Mouse (Mus musculus): Measurements from ENCODE around the gene 4632433K11Rik. TPM values are rescaled to one million over a fixed set of nuclear protein-coding genes. Genes with fewer than 3 reads are reported as not detected.
"Not testable (repeated sequence)": the region's sequence is repeated elsewhere in the genome, so short reads cannot be mapped to it uniquely, and the experiment has no call there.

The 4632433K11Rik gene
- polyA plus RNA-seq, 1 experiment from 2014 or later = not detected

DNA sequence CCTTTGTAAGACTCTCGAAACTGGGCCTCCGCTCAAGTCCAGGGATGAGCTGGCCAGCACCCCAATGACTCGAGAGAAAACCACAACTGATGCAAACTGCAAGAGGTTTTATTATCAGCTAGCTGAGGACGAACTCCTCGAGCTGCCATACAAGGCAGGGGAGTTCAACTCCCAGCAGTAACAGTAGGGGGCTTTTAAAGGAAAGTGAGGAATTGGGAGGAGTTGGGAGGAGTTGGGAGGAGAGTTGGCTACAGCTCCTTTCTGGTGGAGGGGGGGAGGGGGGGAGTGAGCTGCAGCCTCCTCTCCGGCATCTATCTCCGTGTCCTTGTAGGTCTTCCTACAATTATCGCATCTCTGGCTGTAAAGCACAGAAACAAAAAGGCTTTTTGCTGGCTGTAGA is 31.0 kb upstream of the 4632433K11Rik start:
- not testable (repeated sequence) for H3K9ac ChIP-seq (ENCODE audit: low read depth, low read length); H3K4me1 ChIP-seq (ENCODE audit: control insufficient read depth, insufficient read depth, low read depth, low read length); H3K27ac ChIP-seq (ENCODE audit: low read depth, low read length); H3K9me3 ChIP-seq (ENCODE audit: control insufficient read depth, low read length); ATAC-seq; H3K27me3 ChIP-seq (replicated peaks; ENCODE audit: control insufficient read depth, insufficient read depth, low read length); H3K4me2 ChIP-seq (ENCODE audit: low read length); H3K4me3 ChIP-seq (ENCODE audit: low read length)
- peaks cover 11% of the 10 kb centered on the region; the same call in 1 of the 2 replicates for H3K36me3 ChIP-seq (ENCODE audit: control insufficient read depth, insufficient read depth, low read length)
- 63% methylated on average over 8 of the region's 8 CpGs for whole genome bisulfite sequencing

DNA sequence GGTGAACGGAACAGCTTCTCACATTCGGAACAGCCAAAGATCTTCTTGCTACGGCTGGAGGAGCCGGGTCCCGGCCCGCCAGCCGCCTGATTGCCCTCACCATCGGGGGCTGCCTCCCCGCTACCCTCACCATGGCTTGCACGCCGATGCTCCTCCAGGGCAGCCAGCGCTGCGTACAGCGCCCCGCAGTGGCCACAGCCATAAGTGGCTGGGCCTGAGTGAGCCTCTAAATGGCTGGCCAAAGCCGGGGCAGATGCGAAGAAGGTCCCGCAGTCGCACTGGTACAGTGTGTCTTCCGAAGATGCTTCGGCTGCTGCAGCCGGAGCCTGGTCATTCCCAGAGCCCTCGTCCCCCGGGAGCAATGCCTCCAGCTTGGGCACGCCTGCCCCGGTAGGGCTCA is 25.7 kb upstream of the 4632433K11Rik start:
- Histone ChIP-seq H3K4me3 (ENCODE audit: low read length) (no peak overlapping the region), H3K9ac (ENCODE audit: low read depth, low read length) (no peak overlapping the region), H3K36me3 (ENCODE audit: control insufficient read depth, insufficient read depth, low read length) (peaks cover 51% of the 10 kb centered on the region), H3K4me1 (ENCODE audit: control insufficient read depth, insufficient read depth, low read depth, low read length) (no peaks in the 10 kb centered on the region), H3K4me2 (ENCODE audit: low read length) (no peak overlapping the region), H3K27ac (ENCODE audit: low read depth, low read length) (no peak overlapping the region), H3K9me3 (ENCODE audit: control insufficient read depth, low read length) (no peaks in the 10 kb centered on the region), H3K27me3 (replicated peaks; ENCODE audit: control insufficient read depth, insufficient read depth, low read length) (no peaks in the 10 kb centered on the region)
- 96% methylated on average over 25 of the region's 26 CpGs for WGBS
- ATAC-seq = no peak

DNA sequence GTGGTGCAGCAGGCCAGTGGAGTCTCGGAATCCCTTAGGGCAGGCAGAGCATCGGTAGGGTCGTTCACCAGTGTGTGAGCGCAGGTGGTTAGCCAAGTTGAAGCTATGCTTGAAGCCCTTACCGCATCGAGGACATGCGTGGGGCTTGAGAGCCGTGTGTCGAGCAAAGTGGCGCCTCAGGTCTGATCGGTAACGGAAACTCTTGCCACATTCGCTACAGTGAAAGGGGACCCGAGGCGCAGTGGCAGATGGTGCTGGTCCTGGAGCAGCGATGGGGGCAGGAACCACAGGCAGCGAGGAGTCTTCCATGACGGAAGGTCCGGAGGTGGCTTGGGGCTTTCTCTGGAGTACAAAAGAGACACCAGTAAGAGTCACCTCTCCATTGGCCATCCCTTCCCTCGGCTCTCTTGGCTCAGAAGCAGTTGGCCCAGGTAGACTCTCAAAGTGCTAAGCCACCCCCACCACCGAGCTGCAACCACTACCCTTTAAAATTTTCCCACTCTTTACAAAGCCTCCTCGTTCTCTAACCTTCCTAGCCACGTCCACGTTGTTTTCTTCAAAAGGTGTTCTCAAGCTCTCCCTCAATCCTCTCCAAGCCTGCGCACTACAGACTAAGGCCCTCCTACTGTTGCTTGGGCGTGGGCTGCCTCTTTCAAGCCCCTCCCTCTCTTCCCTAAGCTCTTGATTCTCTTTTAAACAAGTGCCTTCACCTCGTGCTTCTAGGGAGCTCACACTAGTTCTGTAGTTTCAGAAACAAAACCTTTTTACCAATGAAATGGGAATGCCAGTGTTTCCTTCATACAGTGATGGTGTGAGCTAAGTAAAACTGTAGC is 21.0 kb upstream of the 4632433K11Rik start:
- H3K4me1 ChIP-seq (ENCODE audit: control insufficient read depth, insufficient read depth, low read depth, low read length) = peaks cover 8% of the 10 kb centered on the region
- no peaks in the 10 kb centered on the region for H3K27me3 ChIP-seq (replicated peaks; ENCODE audit: control insufficient read depth, insufficient read depth, low read length)
- no peaks in the 10 kb centered on the region for H3K9me3 ChIP-seq (ENCODE audit: control insufficient read depth, low read length)
- H3K36me3 ChIP-seq (ENCODE audit: control insufficient read depth, insufficient read depth, low read length) = peaks cover 40% of the 10 kb centered on the region
- H3K4me2 ChIP-seq (ENCODE audit: low read length) = no peak overlapping the region
- no peak overlapping the region for H3K27ac ChIP-seq (ENCODE audit: low read depth, low read length)
- H3K4me3 ChIP-seq (ENCODE audit: low read length) = no peak overlapping the region
- H3K9ac ChIP-seq (ENCODE audit: low read depth, low read length) = no peak overlapping the region
- ATAC-seq = no peak
- 92% methylated on average over 27 of the region's 27 CpGs for WGBS

DNA sequence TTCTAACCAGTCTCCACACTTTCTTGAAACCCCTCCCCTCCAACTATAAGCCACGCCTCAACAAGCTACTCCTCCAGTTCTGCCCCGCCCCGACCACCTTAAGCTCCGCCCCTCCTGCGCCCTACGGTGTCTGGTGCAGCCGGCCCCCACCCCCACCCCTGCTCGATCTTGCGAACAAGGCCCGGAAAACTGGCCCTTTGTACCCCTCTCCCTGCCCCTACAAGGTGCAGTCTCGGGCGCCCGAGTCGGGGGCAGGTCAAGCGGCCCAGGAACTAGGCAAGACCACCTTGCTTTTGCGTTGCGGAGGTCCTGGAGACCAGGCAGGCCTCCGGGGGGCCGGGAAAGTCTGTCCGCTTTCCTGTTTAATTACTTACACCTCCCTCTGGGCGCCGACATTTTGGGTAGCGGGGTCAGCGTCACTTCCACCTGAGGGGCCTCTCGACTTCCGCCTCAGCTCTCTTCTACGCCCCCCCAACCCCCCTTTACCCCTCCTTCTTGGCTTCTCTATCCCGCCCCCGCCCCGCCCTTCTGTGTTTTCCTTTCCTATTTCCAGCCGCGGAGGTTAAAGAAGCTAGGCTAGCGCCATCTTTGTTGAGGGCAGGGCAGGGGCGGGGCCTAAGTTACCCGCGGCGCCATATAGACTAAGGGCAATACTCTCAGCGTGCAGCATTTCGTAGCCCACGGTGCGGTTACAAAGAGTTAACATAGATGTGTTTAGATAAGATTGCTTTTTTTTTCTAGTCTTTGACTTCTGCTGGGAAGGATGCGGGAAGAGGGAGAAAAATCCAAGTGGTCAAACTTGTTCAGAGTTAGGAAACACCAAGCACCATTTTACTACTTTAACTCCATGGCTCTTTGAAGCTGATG is 19.4 kb upstream of the 4632433K11Rik start, which contains the start of the genes Zfp524 and Fiz1:
Gene Zfp524 (plus strand): TSS at position 165 of the 867 bp plus-strand sequence.
Gene Fiz1 (minus strand): TSS at position 447 of the 867 bp plus-strand sequence.
- under 1% methylated on average over 35 of the region's 42 CpGs for WGBS
- H3K4me2 ChIP-seq (ENCODE audit: low read length) = peak within 1 kb of the TSS; percentile 67

DNA sequence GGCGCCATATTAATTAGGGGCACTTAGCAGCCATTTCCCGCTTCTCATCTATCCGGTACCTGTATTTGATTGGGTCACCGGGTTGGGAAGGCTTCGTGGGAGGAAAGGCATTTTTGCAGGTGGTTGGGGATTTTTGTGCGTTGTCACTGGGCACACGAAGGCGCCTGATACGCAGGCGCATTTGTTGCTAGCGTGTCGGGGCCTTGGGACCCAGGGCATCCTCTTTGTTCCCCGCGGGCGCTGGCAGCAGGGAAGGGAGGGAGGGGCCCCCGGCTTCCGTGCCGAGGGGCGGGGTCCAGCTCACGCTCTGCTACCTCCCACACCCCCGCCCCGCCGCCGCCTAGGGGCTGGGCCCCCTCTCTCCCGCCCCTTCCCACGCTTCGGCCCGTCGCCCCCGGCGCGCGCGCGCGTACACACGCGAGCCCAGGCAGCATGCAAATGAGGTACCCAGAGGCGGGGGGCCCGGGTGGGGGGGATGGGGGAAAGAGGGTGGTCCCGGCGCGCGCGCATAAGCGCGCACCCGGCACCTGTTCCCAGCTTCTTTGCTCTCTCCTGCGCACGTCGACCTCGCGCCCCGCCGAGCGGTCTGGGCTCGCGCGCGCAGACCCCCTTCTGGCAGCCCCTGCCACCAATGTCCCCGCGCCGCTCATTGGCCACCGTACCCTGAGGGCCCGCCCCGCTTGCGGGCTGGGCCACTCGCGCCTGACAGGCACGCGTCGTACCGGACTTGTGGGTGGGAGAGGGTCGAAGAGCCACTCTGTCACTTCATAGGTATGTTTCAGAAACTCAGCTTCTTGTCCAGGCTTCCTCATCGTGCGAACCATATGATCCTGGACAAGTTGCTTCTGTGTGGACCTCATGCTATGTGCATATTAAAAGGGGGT is 18.6 kb upstream of the 4632433K11Rik start, which contains the start of gene Gm44973:
Gene Gm44973 (plus strand): TSS at position 379 of the 884 bp plus-strand sequence.
- peak within 1 kb of the TSS; percentile 66 for H3K9ac ChIP-seq (ENCODE audit: low read depth, low read length)
- H3K27me3 ChIP-seq (replicated peaks; ENCODE audit: control insufficient read depth, insufficient read depth, low read length) = no peaks in the 10 kb centered on the region
- peaks cover 10% of the 10 kb centered on the region for H3K4me1 ChIP-seq (ENCODE audit: control insufficient read depth, insufficient read depth, low read depth, low read length)
- H3K4me2 ChIP-seq (ENCODE audit: low read length) = peak within 1 kb of the TSS; percentile 67
- no peaks in the 10 kb centered on the region for H3K9me3 ChIP-seq (ENCODE audit: control insufficient read depth, low read length)
- H3K36me3 ChIP-seq (ENCODE audit: control insufficient read depth, insufficient read depth, low read length) = peaks cover 18% of the 10 kb centered on the region
- H3K4me3 ChIP-seq (ENCODE audit: low read length) = peak within 1 kb of the TSS; percentile 51
- peak within 1 kb of the TSS; percentile 98 for H3K27ac ChIP-seq (ENCODE audit: low read depth, low read length)
- under 1% methylated on average over 67 of the region's 76 CpGs for WGBS
- ATAC-seq = peak; percentile 76

More for the DNA sequence above, 19.4 kb upstream of the 4632433K11Rik start, which contains the start of the genes Zfp524 and Fiz1:
- H3K9ac ChIP-seq (ENCODE audit: low read depth, low read length) = peak within 1 kb of the TSS; percentile 66
- H3K9me3 ChIP-seq (ENCODE audit: control insufficient read depth, low read length) = no peaks in the 10 kb centered on the region
- H3K36me3 ChIP-seq (ENCODE audit: control insufficient read depth, insufficient read depth, low read length) = peaks cover 24% of the 10 kb centered on the region
- ATAC-seq = peak; percentile 82
- peaks cover 8% of the 10 kb centered on the region for H3K4me1 ChIP-seq (ENCODE audit: control insufficient read depth, insufficient read depth, low read depth, low read length)
- H3K27ac ChIP-seq (ENCODE audit: low read depth, low read length) = peak within 1 kb of the TSS; percentile 98
- H3K27me3 ChIP-seq (replicated peaks; ENCODE audit: control insufficient read depth, insufficient read depth, low read length) = no peaks in the 10 kb centered on the region
- H3K4me3 ChIP-seq (ENCODE audit: low read length) = peak within 1 kb of the TSS; percentile 51

DNA sequence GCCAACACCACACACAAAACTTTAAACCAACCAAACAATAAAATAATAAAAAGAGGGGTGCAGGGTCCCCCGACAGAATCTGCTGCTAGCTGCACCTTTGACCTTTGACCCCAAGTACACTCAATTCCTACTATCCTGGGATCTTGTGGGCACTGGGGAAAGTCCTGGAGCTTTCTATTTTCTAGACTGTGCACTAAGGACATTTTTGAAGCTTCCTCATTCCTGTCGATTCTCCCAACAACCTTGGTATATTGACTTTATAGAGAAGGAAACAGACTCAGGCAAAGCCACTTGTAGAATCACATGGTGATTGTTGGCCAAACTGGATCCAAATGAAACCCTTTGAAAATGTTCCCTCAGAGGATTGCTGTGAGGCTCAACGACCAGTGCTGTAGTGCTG is 17.9 kb upstream of the 4632433K11Rik start:
- H3K27me3 ChIP-seq (replicated peaks; ENCODE audit: control insufficient read depth, insufficient read depth, low read length) = no peaks in the 10 kb centered on the region
- peak overlapping the region; percentile 63 for H3K4me2 ChIP-seq (ENCODE audit: low read length)
- peak overlapping the region; percentile 51 for H3K4me3 ChIP-seq (ENCODE audit: low read length)
- peaks cover 13% of the 10 kb centered on the region for H3K36me3 ChIP-seq (ENCODE audit: control insufficient read depth, insufficient read depth, low read length)
- peak overlapping the region; percentile 98 for H3K27ac ChIP-seq (ENCODE audit: low read depth, low read length)
- H3K9me3 ChIP-seq (ENCODE audit: control insufficient read depth, low read length) = no peaks in the 10 kb centered on the region
- H3K9ac ChIP-seq (ENCODE audit: low read depth, low read length) = peak overlapping the region; percentile 64
- H3K4me1 ChIP-seq (ENCODE audit: control insufficient read depth, insufficient read depth, low read depth, low read length) = peaks cover 12% of the 10 kb centered on the region
- 65% methylated on average over 3 of the region's 3 CpGs for WGBS
- ATAC-seq = no peak

DNA sequence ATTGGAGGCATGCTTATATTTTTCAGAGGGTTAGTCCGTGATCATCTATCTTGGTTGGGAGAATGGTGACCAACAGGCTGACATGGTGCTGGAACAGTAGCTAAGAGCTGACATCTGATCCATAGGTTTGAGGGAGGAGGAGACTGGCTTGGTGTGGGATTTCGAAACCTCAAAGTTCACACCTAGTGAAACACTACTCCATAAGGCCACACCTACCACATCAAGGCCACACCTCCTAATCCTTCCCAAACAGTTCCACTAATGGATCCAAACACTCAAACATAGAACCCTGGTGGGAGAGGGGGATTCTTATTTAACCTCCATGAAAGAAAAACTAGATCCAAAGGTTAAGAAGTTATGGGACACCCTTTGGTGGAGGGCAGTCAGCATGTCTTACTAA is 17.0 kb upstream of the 4632433K11Rik start:
- 100% methylated on average over 2 of the region's 2 CpGs for WGBS
- Histone ChIP-seq H3K4me3 (ENCODE audit: low read length) (no peak overlapping the region), H3K36me3 (ENCODE audit: control insufficient read depth, insufficient read depth, low read length) (peaks cover 5% of the 10 kb centered on the region), H3K9ac (ENCODE audit: low read depth, low read length) (no peak overlapping the region), H3K27me3 (replicated peaks; ENCODE audit: control insufficient read depth, insufficient read depth, low read length) (no peaks in the 10 kb centered on the region), H3K4me1 (ENCODE audit: control insufficient read depth, insufficient read depth, low read depth, low read length) (peaks cover 19% of the 10 kb centered on the region), H3K27ac (ENCODE audit: low read depth, low read length) (no peak overlapping the region), H3K9me3 (ENCODE audit: control insufficient read depth, low read length) (no peaks in the 10 kb centered on the region), H3K4me2 (ENCODE audit: low read length) (no peak overlapping the region)
- no peak for ATAC-seq

DNA sequence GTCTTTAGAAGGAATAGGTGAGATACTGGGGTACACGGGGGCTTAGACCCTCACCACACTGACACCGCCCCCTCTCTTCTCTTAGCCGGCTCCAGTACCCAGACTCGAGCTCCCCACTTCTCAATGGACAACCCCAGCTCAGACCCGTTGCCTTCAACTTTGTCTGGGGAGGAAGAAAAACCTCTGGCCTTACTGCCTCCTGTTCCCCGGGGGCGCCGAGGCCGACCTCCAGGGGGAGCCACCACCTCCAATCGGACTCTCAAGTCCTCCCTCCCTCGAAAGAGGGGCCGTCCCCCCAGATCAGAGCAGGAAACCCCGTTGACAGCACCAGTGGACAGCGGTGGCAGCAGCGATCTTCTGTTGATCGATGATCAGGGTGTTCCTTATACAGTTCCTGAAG is 16.6 kb upstream of the 4632433K11Rik start:
- no peaks in the 10 kb centered on the region for H3K27me3 ChIP-seq (replicated peaks; ENCODE audit: control insufficient read depth, insufficient read depth, low read length)
- H3K4me3 ChIP-seq (ENCODE audit: low read length) = no peak overlapping the region
- ATAC-seq = no peak
- H3K4me2 ChIP-seq (ENCODE audit: low read length) = no peak overlapping the region
- WGBS = 94% methylated on average over 16 of the region's 16 CpGs
- no peak overlapping the region for H3K9ac ChIP-seq (ENCODE audit: low read depth, low read length)
- peaks cover 19% of the 10 kb centered on the region for H3K4me1 ChIP-seq (ENCODE audit: control insufficient read depth, insufficient read depth, low read depth, low read length)
- H3K27ac ChIP-seq (ENCODE audit: low read depth, low read length) = no peak overlapping the region
- H3K9me3 ChIP-seq (ENCODE audit: control insufficient read depth, low read length) = no peaks in the 10 kb centered on the region
- peaks cover 5% of the 10 kb centered on the region for H3K36me3 ChIP-seq (ENCODE audit: control insufficient read depth, insufficient read depth, low read length)

Measured in hindbrain, embryonic 16.5 days (tissue).